Mouse (Mus musculus) heart, embryonic 11.5 days (tissue): ENCODE measurements around the gene Gcnt1. TPM values are rescaled to one million over a fixed set of nuclear protein-coding genes. Genes with fewer than 3 reads are reported as not detected.

Experiments
- ATAC-seq: fragments of 200-750 bp; cut with Nextera tagmentation; replicated peaks from 2 replicates; pipeline ENCODE4 v1.8.0; 2017; ENCODE audit warnings: moderate library complexity; ENCODE audit not compliant: insufficient number of reproducible peaks, low FRiP score, low TSS enrichment
- H3K27ac ChIP-seq: fragments of 300-500 bp; sonication (generic); 2 replicates; pipeline ENCODE4 v1.5.1; 2014; ENCODE audit warnings: mild to moderate bottlenecking, low read depth, low read length
- H3K27me3 ChIP-seq: fragments of 300-500 bp; sonication (generic); 2 replicates; pipeline ENCODE4 v1.6.1; 2014; ENCODE audit warnings: mild to moderate bottlenecking, low read length, mixed read lengths; ENCODE audit not compliant: control insufficient read depth, insufficient read depth
- H3K36me3 ChIP-seq: fragments of 300-500 bp; sonication (generic); 2 replicates; pipeline ENCODE4 v1.6.1; 2014; ENCODE audit warnings: mild to moderate bottlenecking, low read length, moderate library complexity, mixed read lengths; ENCODE audit not compliant: control insufficient read depth, insufficient read depth
- H3K4me1 ChIP-seq: fragments of 300-500 bp; sonication (generic); 2 replicates; pipeline ENCODE4 v1.6.1; 2014; ENCODE audit warnings: low read length; ENCODE audit not compliant: control insufficient read depth, insufficient read depth
- H3K4me2 ChIP-seq: fragments of 300-500 bp; sonication (generic); 2 replicates; pipeline ENCODE4 v1.6.1; 2014; ENCODE audit warnings: mild to moderate bottlenecking, moderate library complexity
- H3K4me3 ChIP-seq: fragments of 300-500 bp; sonication (generic); 2 replicates; pipeline ENCODE4 v1.5.1; 2014; ENCODE audit warnings: low read depth, low read length
- H3K9ac ChIP-seq: fragments of 300-500 bp; sonication (generic); 2 replicates; pipeline ENCODE4 v1.6.1; 2014; ENCODE audit warnings: mild to moderate bottlenecking, low read depth, low read length, moderate library complexity
- H3K9me3 ChIP-seq: fragments of 300-500 bp; sonication (generic); replicated peaks from 2 replicates; pipeline ENCODE4 v1.6.1; 2016; ENCODE audit warnings: low read length; ENCODE audit not compliant: control insufficient read depth
- WGBS: fragments of 180-500 bp; shearing (Covaris S2); extraction: QIAGEN DNeasy Blood & Tissue Kit; methylation state at CpG from one replicate; pipeline ENCODE4 v1.1.7; 2014; ENCODE audit not compliant: insufficient replicate concordance; 5-methylcytosine and 5-hydroxymethylcytosine counted together
- polyA plus RNA-seq: library from polyadenylated mRNA; unstranded; fragments of >200 nt; fragmentation: Nextera tagmentation; extraction: Ambion mirVana; gene quantifications from 2 replicates; pipeline ENCODE4 v1.2.1, GENCODE M21; 2014

Gene Gcnt1
- 11.2 and 12.8 TPM in 2 replicates for polyA plus RNA-seq

GRCm38 (mm10) chr19:17372701-17373100 is at the start of gene Gcnt1:
Gene Gcnt1 (minus strand): TSS chr19:17372844.
- no peaks in the 10 kb centered on the region for H3K27me3 ChIP-seq
- WGBS, result 82% methylated on average over 3 of the region's 3 CpGs
- H3K9ac ChIP-seq, result no peak within 1 kb of the TSS
- 0 out of 2 replicates have a peak, but pooled peaks cover 7% of the 10 kb centered on the region for H3K4me1 ChIP-seq
- H3K36me3 ChIP-seq, result no peaks in the 10 kb centered on the region
- no peak within 1 kb of the TSS for H3K27ac ChIP-seq
- no peak for ATAC-seq
- no peak within 1 kb of the TSS for H3K4me2 ChIP-seq
- no peak within 1 kb of the TSS for H3K4me3 ChIP-seq
- no peaks in the 10 kb centered on the region for H3K9me3 ChIP-seq

- ATAC-seq, result no peak
- H3K4me3 ChIP-seq, result no peak overlapping the region
- no peaks in the 10 kb centered on the region for H3K9me3 ChIP-seq
- 73% methylated on average over 1 of the region's 1 CpGs for WGBS
- no peak overlapping the region for H3K4me2 ChIP-seq
- H3K4me1 ChIP-seq, result no peaks in the 10 kb centered on the region
- no peaks in the 10 kb centered on the region for H3K27me3 ChIP-seq
- no peaks in the 10 kb centered on the region for H3K36me3 ChIP-seq
- H3K9ac ChIP-seq, result no peak overlapping the region
- H3K27ac ChIP-seq, result no peak overlapping the region
Measured at GRCm38 (mm10) chr19:17417855-17418254, 45.2 kb upstream of the Gcnt1 start.

GRCm38 (mm10) chr19:17412915-17413459 is 40.3 kb upstream of the Gcnt1 start:
- Histone ChIP-seq H3K4me2 (no peak overlapping the region), H3K36me3 (no peaks in the 10 kb centered on the region), H3K4me3 (no peak overlapping the region), H3K9ac (no peak overlapping the region), H3K27ac (no peak overlapping the region), H3K4me1 (no peaks in the 10 kb centered on the region), H3K9me3 (no peaks in the 10 kb centered on the region), H3K27me3 (no peaks in the 10 kb centered on the region)
- WGBS, result 52% methylated on average over 4 of the region's 4 CpGs
- ATAC-seq, result no peak

- no peaks in the 10 kb centered on the region for H3K4me1 ChIP-seq
- WGBS, result 76% methylated on average over 5 of the region's 5 CpGs
- no peaks in the 10 kb centered on the region; the same call in 1 of the 2 replicates for H3K9me3 ChIP-seq
- no peaks in the 10 kb centered on the region for H3K27me3 ChIP-seq
- no peak overlapping the region for H3K9ac ChIP-seq
- no peak overlapping the region for H3K4me2 ChIP-seq
- no peak overlapping the region for H3K4me3 ChIP-seq
- no peak overlapping the region for H3K27ac ChIP-seq
- H3K36me3 ChIP-seq, result no peaks in the 10 kb centered on the region
- ATAC-seq, result no peak
Measured at GRCm38 (mm10) chr19:17410465-17411065, 37.9 kb upstream of the Gcnt1 start.

GRCm38 (mm10) chr19:17409351-17409750 is 36.7 kb upstream of the Gcnt1 start:
- ATAC-seq, result no peak
- no peaks in the 10 kb centered on the region for H3K36me3 ChIP-seq
- H3K4me3 ChIP-seq, result no peak overlapping the region
- WGBS, result 64% methylated on average over 3 of the region's 3 CpGs
- no peak overlapping the region for H3K4me2 ChIP-seq
- no peaks in the 10 kb centered on the region; the same call in 1 of the 2 replicates for H3K9me3 ChIP-seq
- no peak overlapping the region for H3K9ac ChIP-seq
- no peaks in the 10 kb centered on the region for H3K27me3 ChIP-seq
- no peaks in the 10 kb centered on the region for H3K4me1 ChIP-seq
- H3K27ac ChIP-seq, result no peak overlapping the region

GRCm38 (mm10) chr19:17408591-17408990 is 35.9 kb upstream of the Gcnt1 start:
- H3K9me3 ChIP-seq, result no peaks in the 10 kb centered on the region; the same call in 1 of the 2 replicates
- H3K27ac ChIP-seq, result no peak overlapping the region
- no peak overlapping the region for H3K4me3 ChIP-seq
- no peaks in the 10 kb centered on the region for H3K4me1 ChIP-seq
- no peak overlapping the region for H3K9ac ChIP-seq
- ATAC-seq, result no peak
- H3K27me3 ChIP-seq, result no peaks in the 10 kb centered on the region
- H3K36me3 ChIP-seq, result no peaks in the 10 kb centered on the region
- H3K4me2 ChIP-seq, result no peak overlapping the region

GRCm38 (mm10) chr19:17406823-17407222 is 34.2 kb upstream of the Gcnt1 start:
- ATAC-seq, result peak; percentile 57; the same call in 1 of the 2 replicates
- Histone ChIP-seq H3K4me3 (no peak overlapping the region), H3K9me3 (no peaks in the 10 kb centered on the region; the same call in 1 of the 2 replicates), H3K27me3 (no peaks in the 10 kb centered on the region), H3K4me2 (no peak overlapping the region), H3K9ac (no peak overlapping the region), H3K36me3 (no peaks in the 10 kb centered on the region), H3K4me1 (no peaks in the 10 kb centered on the region), H3K27ac (no peak overlapping the region)
- WGBS, result 89% methylated on average over 5 of the region's 5 CpGs

- Histone ChIP-seq H3K4me2 (no peak overlapping the region), H3K9me3 (no peaks in the 10 kb centered on the region; the same call in 1 of the 2 replicates), H3K36me3 (peaks cover 8% of the 10 kb centered on the region), H3K4me1 (no peaks in the 10 kb centered on the region), H3K4me3 (no peak overlapping the region), H3K9ac (no peak overlapping the region), H3K27ac (no peak overlapping the region), H3K27me3 (no peaks in the 10 kb centered on the region)
- no peak for ATAC-seq
- WGBS, result 85% methylated on average over 4 of the region's 4 CpGs
Measured at GRCm38 (mm10) chr19:17403175-17403574, 30.5 kb upstream of the Gcnt1 start.

- Histone ChIP-seq H3K27ac (no peak overlapping the region), H3K9ac (no peak overlapping the region), H3K36me3 (peaks cover 8% of the 10 kb centered on the region), H3K9me3 (no peaks in the 10 kb centered on the region), H3K4me1 (no peaks in the 10 kb centered on the region), H3K4me3 (no peak overlapping the region), H3K27me3 (no peaks in the 10 kb centered on the region), H3K4me2 (no peak overlapping the region)
- 74% methylated on average over 4 of the region's 4 CpGs for WGBS
- no peak for ATAC-seq
Measured at GRCm38 (mm10) chr19:17400571-17400970, 27.9 kb upstream of the Gcnt1 start.
